8 mouse cellular contexts compared by ENCODE assay signal in the genomic region with DNA sequence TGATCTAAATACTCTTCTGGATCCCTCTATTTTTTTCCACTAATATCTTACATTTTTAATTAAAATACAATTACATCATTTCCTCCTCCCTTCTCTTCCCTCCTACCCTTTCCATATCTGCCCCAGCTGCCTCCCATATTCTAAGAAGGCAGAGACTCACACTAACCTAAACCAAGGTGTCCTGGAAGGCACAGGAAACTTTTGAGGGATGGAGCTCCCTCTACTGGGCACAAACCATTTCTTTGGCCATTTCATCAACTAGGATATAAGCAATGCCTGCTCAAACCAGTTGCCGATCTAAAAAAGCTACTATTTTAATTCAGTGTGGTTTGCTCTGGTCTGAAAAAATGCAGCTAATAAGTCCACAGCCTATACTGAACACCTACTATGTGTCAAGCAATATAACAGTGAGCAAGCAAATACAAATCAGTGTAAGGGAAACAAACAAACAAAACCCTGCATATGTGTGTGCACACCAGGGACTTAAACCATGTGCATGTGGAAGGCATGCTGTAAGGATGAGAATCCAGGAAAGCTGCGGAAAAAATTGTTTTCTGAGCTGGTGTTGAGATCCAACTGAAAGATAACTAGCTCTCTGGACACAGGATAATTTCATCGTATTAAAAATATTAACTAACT.
DNase-seq lines count a peak whose midpoint lies in the region; ATAC-seq and TF ChIP-seq lines count a peak whose summit lies in the region.

No protein-coding gene starts in this region.

- H3K4me2 ChIP-seq in intestine, postnatal 0 days (replicated peaks; ENCODE audit: low read depth) = no peak overlapping the region
- H3K4me2 ChIP-seq in intestine, embryonic 16.5 days (ENCODE audit: low read depth, low read length) = no peak overlapping the region
- H3K4me2 ChIP-seq in forebrain, postnatal 0 days (ENCODE audit: low read depth) = no peak overlapping the region
- H3K4me2 ChIP-seq in kidney, embryonic 16.5 days (replicated peaks; ENCODE audit: low read depth, low read length) = no peak overlapping the region
- H3K4me2 ChIP-seq in limb, embryonic 11.5 days (ENCODE audit: low read depth, severe bottlenecking) = no peak overlapping the region

- no peaks in the 10 kb centered on the region for H3K36me3 ChIP-seq in intestine, postnatal 0 days (ENCODE audit: control insufficient read depth, insufficient read depth)
- no peaks in the 10 kb centered on the region for H3K36me3 ChIP-seq in intestine, embryonic 16.5 days (ENCODE audit: control insufficient read depth, insufficient read depth, low read length)
- no peaks in the 10 kb centered on the region for H3K36me3 ChIP-seq in forebrain, postnatal 0 days (ENCODE audit: insufficient read depth)
- H3K36me3 ChIP-seq in kidney, embryonic 16.5 days (ENCODE audit: insufficient read depth, low read length) = no peaks in the 10 kb centered on the region
- no peaks in the 10 kb centered on the region for H3K36me3 ChIP-seq in limb, embryonic 11.5 days (ENCODE audit: control insufficient read depth, insufficient read depth, low read length)

- no peak overlapping the region for H3K9ac ChIP-seq in intestine, postnatal 0 days (ENCODE audit: low read depth, low read length)
- no peak overlapping the region for H3K9ac ChIP-seq in intestine, embryonic 16.5 days (ENCODE audit: low read depth, low read length)
- H3K9ac ChIP-seq in forebrain, postnatal 0 days = no peak overlapping the region
- no peak overlapping the region for H3K9ac ChIP-seq in kidney, embryonic 16.5 days (replicated peaks; ENCODE audit: low read length)
- H3K9ac ChIP-seq in limb, embryonic 11.5 days (ENCODE audit: low read length) = no peak overlapping the region

- ATAC-seq in intestine, postnatal 0 days = no peak
- no peak for ATAC-seq in intestine, embryonic 16.5 days
- peak; percentile 65; the same call in 1 of the 2 replicates for ATAC-seq in forebrain, postnatal 0 days
- 0 out of 2 replicates have a peak, but pooled peaks have one; percentile 39 for ATAC-seq in kidney, embryonic 16.5 days (ENCODE audit: low FRiP score, low TSS enrichment)
- ATAC-seq in limb, embryonic 11.5 days (ENCODE audit: insufficient number of reproducible peaks, low FRiP score, low TSS enrichment, low read depth) = 0 out of 2 replicates have a peak, but pooled peaks have one; percentile 55

- no peaks in the 10 kb centered on the region for H3K4me1 ChIP-seq in intestine, postnatal 0 days (replicated peaks; ENCODE audit: control insufficient read depth, insufficient read depth, low read length)
- H3K4me1 ChIP-seq in intestine, embryonic 16.5 days (ENCODE audit: control insufficient read depth, insufficient read depth, low read length) = no peaks in the 10 kb centered on the region
- H3K4me1 ChIP-seq in cerebellum, adult 2 months (ENCODE audit: control insufficient read depth, insufficient read depth, low read length) = no peaks in the 10 kb centered on the region
- no peaks in the 10 kb centered on the region for H3K4me1 ChIP-seq in forebrain, postnatal 0 days (ENCODE audit: insufficient read depth)
- no peaks in the 10 kb centered on the region for H3K4me1 ChIP-seq in kidney, embryonic 16.5 days (ENCODE audit: insufficient read depth, low read length)
- H3K4me1 ChIP-seq in limb, embryonic 11.5 days (ENCODE audit: control insufficient read depth, insufficient read depth, low read length) = no peaks in the 10 kb centered on the region

- 60% methylated on average over 3 of the region's 3 CpGs for WGBS in intestine, postnatal 0 days
- WGBS in intestine, embryonic 16.5 days = 51% methylated on average over 3 of the region's 3 CpGs
- WGBS in cerebellum, adult 2 months = 45% methylated on average over 3 of the region's 3 CpGs
- WGBS in forebrain, postnatal 0 days = 46% methylated on average over 3 of the region's 3 CpGs
- WGBS in kidney, embryonic 16.5 days = 55% methylated on average over 3 of the region's 3 CpGs
- WGBS in limb, embryonic 11.5 days = 63% methylated on average over 3 of the region's 3 CpGs

- no peak overlapping the region for H3K27ac ChIP-seq in intestine, postnatal 0 days (ENCODE audit: low read depth, low read length)
- no peak overlapping the region for H3K27ac ChIP-seq in intestine, embryonic 16.5 days (ENCODE audit: low read length)
- H3K27ac ChIP-seq in cerebellum, adult 2 months (ENCODE audit: insufficient read depth, low read length) = no peak overlapping the region
- 0 out of 2 replicates have a peak overlapping the region, but pooled peaks have one; percentile 21 for H3K27ac ChIP-seq in forebrain, postnatal 0 days (ENCODE audit: low read depth, low read length)
- H3K27ac ChIP-seq in kidney, embryonic 16.5 days (ENCODE audit: low read length) = no peak overlapping the region
- H3K27ac ChIP-seq in limb, embryonic 11.5 days (replicated peaks; ENCODE audit: low read depth, low read length) = no peak overlapping the region

- H3K27me3 ChIP-seq in intestine, postnatal 0 days (replicated peaks; ENCODE audit: control insufficient read depth, insufficient read depth, low read length) = no peaks in the 10 kb centered on the region
- H3K27me3 ChIP-seq in intestine, embryonic 16.5 days (replicated peaks; ENCODE audit: control insufficient read depth, insufficient read depth, low read length) = no peaks in the 10 kb centered on the region
- H3K27me3 ChIP-seq in cerebellum, adult 2 months (ENCODE audit: control insufficient read depth, insufficient read depth, low read length) = no peaks in the 10 kb centered on the region
- H3K27me3 ChIP-seq in forebrain, postnatal 0 days (ENCODE audit: insufficient read depth, low read length) = no peaks in the 10 kb centered on the region
- no peaks in the 10 kb centered on the region for H3K27me3 ChIP-seq in kidney, embryonic 16.5 days (ENCODE audit: insufficient read depth, low read length)
- H3K27me3 ChIP-seq in limb, embryonic 11.5 days (ENCODE audit: control insufficient read depth, insufficient read depth, low read length) = no peaks in the 10 kb centered on the region

- TF ChIP-seq CTCF in intestine, postnatal 0 days (IDR thresholded peaks at IDR 0.05; ENCODE audit: low read depth) = peak; percentile 72
- TF ChIP-seq CTCF in cerebellum, adult 2 months (IDR thresholded peaks at IDR 0.05; ENCODE audit: borderline replicate concordance, insufficient read depth, low read depth, low read length) = peak; percentile 52; the same call in 1 of the 2 replicates
- TF ChIP-seq CTCF in forebrain, postnatal 0 days (IDR thresholded peaks at IDR 0.05; ENCODE audit: low read depth) = peak; percentile 75

- no peak for TF ChIP-seq POLR2A in cerebellum, adult 2 months (IDR thresholded peaks at IDR 0.05; ENCODE audit: borderline replicate concordance, insufficient read depth, low read length)

- peak; percentile 24 to 28 for DNase-seq in cerebellum, adult 2 months
- peak; percentile 81 for DNase-seq in forebrain, postnatal 0 days
- DNase-seq in limb, embryonic 11.5 days (ENCODE audit: low spot score) = peak; percentile 78
- DNase-seq in retina, postnatal 1 day = peak; percentile 75
- DNase-seq in urinary bladder, adult 2 months (ENCODE audit: low spot score) = no peak

- no peaks in the 10 kb centered on the region for H3K9me3 ChIP-seq in intestine, postnatal 0 days (ENCODE audit: control insufficient read depth)
- H3K9me3 ChIP-seq in intestine, embryonic 16.5 days (ENCODE audit: control insufficient read depth, low read length) = no peaks in the 10 kb centered on the region
- H3K9me3 ChIP-seq in forebrain, postnatal 0 days (ENCODE audit: low read length) = no peaks in the 10 kb centered on the region
- H3K9me3 ChIP-seq in kidney, embryonic 16.5 days (ENCODE audit: low read length) = no peaks in the 10 kb centered on the region
- H3K9me3 ChIP-seq in limb, embryonic 11.5 days (ENCODE audit: control insufficient read depth, low read length) = no peaks in the 10 kb centered on the region

- no peak overlapping the region for H3K4me3 ChIP-seq in intestine, postnatal 0 days (ENCODE audit: low read depth, low read length)
- H3K4me3 ChIP-seq in intestine, embryonic 16.5 days (ENCODE audit: low read length) = no peak overlapping the region
- H3K4me3 ChIP-seq in cerebellum, adult 2 months (replicated peaks; ENCODE audit: insufficient read depth, low read depth, low read length) = no peak overlapping the region
- H3K4me3 ChIP-seq in forebrain, postnatal 0 days (ENCODE audit: low read depth, low read length) = no peak overlapping the region
- no peak overlapping the region for H3K4me3 ChIP-seq in kidney, embryonic 16.5 days (ENCODE audit: low read length)
- no peak overlapping the region for H3K4me3 ChIP-seq in limb, embryonic 11.5 days (ENCODE audit: low read depth, low read length)

Comparison
In these comparisons a context has a peak if more than half of its experiments do, and no peak if none do; other contexts are left out.
1. ATAC-seq: peak in forebrain, postnatal 0 days (single experiment), kidney, embryonic 16.5 days (single experiment) and limb, embryonic 11.5 days (single experiment); none in intestine, postnatal 0 days (single experiment) and intestine, embryonic 16.5 days (single experiment).
2. Peak in every context shown above with its lines, with median percentiles within 50 percentile points of each other: CTCF ChIP-seq.